Mouse (Mus musculus) limb, embryonic 14.5 days (tissue): ENCODE data around the gene Lekr1. TPM values are rescaled to one million over a fixed set of nuclear protein-coding genes. Genes with fewer than 3 reads are reported as not detected.

ENCODE experiments used
- ATAC-seq: fragments of 200-750 bp; cut with Nextera tagmentation; 2 replicates; pipeline ENCODE4 v1.8.0; 2017; ENCODE audit warnings: low read depth, moderate number of reproducible peaks, moderate TSS enrichment; ENCODE audit not compliant: low FRiP score
- DNase-seq: peaks from one replicate; pipeline ENCODE4 v3.0.0-alpha.2; 2015; ENCODE audit warnings: low spot score
- H3K27ac ChIP-seq: fragments of 300-500 bp; sonication (generic); replicated peaks from 2 replicates; pipeline ENCODE4 v1.5.1; 2014; ENCODE audit warnings: low read depth, mild to moderate bottlenecking, low read length, moderate library complexity, mixed read lengths
- H3K27me3 ChIP-seq: fragments of 300-500 bp; sonication (generic); 2 replicates; pipeline ENCODE4 v1.6.1; 2014; ENCODE audit warnings: low read length, mixed read lengths; ENCODE audit not compliant: control insufficient read depth, insufficient read depth
- H3K36me3 ChIP-seq: fragments of 300-500 bp; sonication (generic); 2 replicates; pipeline ENCODE4 v1.6.1; 2014; ENCODE audit warnings: mild to moderate bottlenecking, low read length, moderate library complexity, mixed read lengths; ENCODE audit not compliant: control insufficient read depth, insufficient read depth
- H3K4me1 ChIP-seq: fragments of 300-500 bp; sonication (generic); 2 replicates; pipeline ENCODE4 v1.6.1; 2014; ENCODE audit warnings: antibody characterized with exemption, low read length, mixed read lengths; ENCODE audit not compliant: control insufficient read depth, insufficient read depth
- H3K4me2 ChIP-seq: fragments of 300-500 bp; sonication (generic); replicated peaks from 2 replicates; pipeline ENCODE4 v1.6.1; 2014; ENCODE audit warnings: low read depth, mild to moderate bottlenecking, low read length, moderate library complexity; ENCODE audit not compliant: severe bottlenecking
- H3K4me3 ChIP-seq: fragments of 300-500 bp; sonication (generic); replicated peaks from 2 replicates; pipeline ENCODE4 v1.5.1; 2014; ENCODE audit warnings: low read length
- H3K9ac ChIP-seq: fragments of 300-500 bp; sonication (generic); 2 replicates; pipeline ENCODE4 v1.6.1; 2014; ENCODE audit warnings: mild to moderate bottlenecking, low read depth, low read length, moderate library complexity; ENCODE audit not compliant: severe bottlenecking
- H3K9me3 ChIP-seq: fragments of 300-500 bp; sonication (generic); 2 replicates; pipeline ENCODE4 v1.6.1; 2016; ENCODE audit warnings: low read length; ENCODE audit not compliant: control insufficient read depth
- POLR2A ChIP-seq: fragments of 200-500 bp; IDR thresholded peaks from 2 replicates; pipeline ENCODE4 v1.8.0; 2012; ENCODE audit warnings: inconsistent platforms, mild to moderate bottlenecking, moderate library complexity, borderline replicate concordance; ENCODE audit not compliant: insufficient read depth, insufficient read length; ENCODE audit errors: extremely low read depth
- WGBS: fragments of 180-500 bp; shearing (Covaris S2); extraction: QIAGEN DNeasy Blood & Tissue Kit; methylation state at CpG from one replicate; pipeline ENCODE4 v1.1.7; 2014; 5-methylcytosine and 5-hydroxymethylcytosine counted together
- polyA plus RNA-seq, 2 experiments: library from polyadenylated mRNA; depleted of rRNA in 1 of 2; stranded (reverse) in 1 of 2; unstranded in 1 of 2; fragments of >200 nt; fragmentation: Nextera tagmentation in 1 of 2; extraction: Ambion mirVana in 1 of 2; gene quantifications; 2 replicates each; pipeline versions ENCODE4 v1.2.1 to v1.2.3; 2012 to 2014

The Lekr1 gene
- polyA plus RNA-seq, 2 experiments: 5.2 to 6.9 TPM

GRCm38 (mm10) chr3:65847158-65847787 lies 181.2 kb downstream of the Lekr1 start:
- Histone ChIP-seq H3K9me3 (no peaks in the 10 kb centered on the region), H3K36me3 (no peaks in the 10 kb centered on the region), H3K27ac (no peak overlapping the region), H3K4me1 (peaks cover 5% of the 10 kb centered on the region), H3K4me2 (no peak overlapping the region), H3K9ac (no peak overlapping the region), H3K27me3 (no peaks in the 10 kb centered on the region), H3K4me3 (no peak overlapping the region)
- whole genome bisulfite sequencing: 70% methylated on average over 4 of the region's 4 CpGs
- no peak for TF ChIP-seq POLR2A
- ATAC-seq (no peak), DNase-seq (peak; percentile 35)

DNA sequence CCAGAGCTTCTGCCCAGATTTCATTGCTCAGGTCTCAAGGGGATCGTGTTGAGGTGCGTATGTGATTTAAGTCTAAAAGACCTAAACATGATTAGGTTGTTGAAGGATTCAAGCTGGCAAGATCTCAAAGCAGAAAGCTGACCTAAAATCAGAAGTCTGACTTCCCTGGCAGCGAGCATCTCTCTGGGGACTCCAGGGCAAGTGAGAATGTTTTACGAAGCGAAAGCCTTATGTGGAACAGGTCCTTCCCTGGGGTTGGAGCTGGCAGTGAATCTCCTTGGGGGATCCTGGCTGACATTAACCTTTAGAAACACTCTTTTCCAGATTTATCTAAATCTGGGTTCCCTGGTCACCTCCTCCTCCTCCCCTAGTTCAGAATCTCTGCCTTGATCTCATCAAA lies 187.7 kb downstream of the Lekr1 start:
- H3K4me1 ChIP-seq: peaks cover 3% of the 10 kb centered on the region
- DNase-seq (no peak), ATAC-seq (no peak)
- H3K9ac ChIP-seq: no peak overlapping the region
- no peak overlapping the region for H3K4me2 ChIP-seq
- no peaks in the 10 kb centered on the region for H3K9me3 ChIP-seq
- H3K27ac ChIP-seq: no peak overlapping the region
- H3K4me3 ChIP-seq: no peak overlapping the region
- H3K27me3 ChIP-seq: no peaks in the 10 kb centered on the region
- TF ChIP-seq POLR2A: no peak
- WGBS: 70% methylated on average over 5 of the region's 5 CpGs
- no peaks in the 10 kb centered on the region for H3K36me3 ChIP-seq

GRCm38 (mm10) chr3:65855521-65855920 lies 189.5 kb downstream of the Lekr1 start:
- DNase-seq (no peak), ATAC-seq (no peak)
- no peak for TF ChIP-seq POLR2A
- Histone ChIP-seq H3K4me2 (no peak overlapping the region), H3K4me1 (peaks cover 7% of the 10 kb centered on the region), H3K9ac (no peak overlapping the region), H3K27ac (no peak overlapping the region), H3K27me3 (no peaks in the 10 kb centered on the region), H3K4me3 (no peak overlapping the region), H3K36me3 (no peaks in the 10 kb centered on the region), H3K9me3 (no peaks in the 10 kb centered on the region)
- WGBS: 92% methylated on average over 5 of the region's 5 CpGs

DNA sequence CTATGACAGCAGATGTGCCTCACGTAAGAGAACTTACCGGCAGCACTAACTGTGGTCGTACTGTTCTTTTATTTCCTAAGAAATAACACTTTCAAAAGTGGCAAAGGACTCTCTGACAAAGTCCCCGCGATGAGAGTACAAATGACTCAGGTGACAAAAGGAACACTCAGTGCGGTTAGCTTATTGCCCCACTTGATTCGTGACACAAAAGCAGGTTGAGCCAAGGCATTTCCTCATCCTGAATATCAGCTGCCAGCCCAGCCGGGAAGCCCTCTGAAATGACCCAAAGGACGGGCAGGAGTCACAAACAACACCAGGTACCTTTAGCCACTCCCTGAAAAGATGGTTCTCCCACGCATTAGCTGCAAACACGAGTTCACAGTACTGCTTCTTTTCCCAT lies 192.1 kb downstream of the Lekr1 start:
- no peaks in the 10 kb centered on the region for H3K9me3 ChIP-seq
- no peaks in the 10 kb centered on the region for H3K36me3 ChIP-seq
- H3K4me1 ChIP-seq: peaks cover 7% of the 10 kb centered on the region
- ATAC-seq (no peak), DNase-seq (no peak)
- TF ChIP-seq POLR2A: no peak
- 61% methylated on average over 11 of the region's 11 CpGs for WGBS
- H3K4me3 ChIP-seq: no peak overlapping the region
- H3K9ac ChIP-seq: no peak overlapping the region
- H3K4me2 ChIP-seq: no peak overlapping the region
- H3K27ac ChIP-seq: no peak overlapping the region
- no peaks in the 10 kb centered on the region for H3K27me3 ChIP-seq

DNA sequence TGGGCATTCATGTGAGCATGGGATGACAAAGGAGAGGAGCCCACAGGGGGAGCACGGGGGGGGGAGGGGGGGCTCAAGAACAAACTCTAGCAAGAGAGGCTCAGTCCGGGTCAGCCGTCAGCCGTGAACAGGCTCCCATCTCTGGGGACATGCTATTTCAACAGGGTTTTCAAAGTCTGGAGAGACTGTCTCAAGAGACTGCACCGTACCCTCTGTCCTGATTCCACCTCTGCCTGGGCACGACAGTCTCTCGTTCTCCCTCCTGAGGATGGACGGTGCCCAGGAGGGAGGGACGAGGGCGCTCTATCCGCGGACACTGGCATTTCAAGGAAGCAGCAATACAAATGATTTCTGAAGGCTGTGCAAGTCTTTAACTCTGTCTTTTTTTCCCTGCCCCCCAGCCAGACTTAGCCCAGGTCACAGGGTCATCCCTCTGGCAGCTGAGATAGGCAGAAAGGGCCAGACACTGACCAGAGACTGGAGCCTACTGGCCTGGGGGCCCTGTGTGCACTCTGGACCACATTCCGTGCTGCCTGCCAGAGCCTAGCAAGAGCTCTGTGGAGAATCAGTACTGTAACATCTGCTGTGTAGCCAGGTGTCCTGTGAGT lies 192.8 kb downstream of the Lekr1 start:
- 29% methylated on average over 13 of the region's 13 CpGs for WGBS
- Histone ChIP-seq H3K4me2 (no peak overlapping the region), H3K4me3 (no peak overlapping the region), H3K9ac (no peak overlapping the region), H3K27me3 (no peaks in the 10 kb centered on the region), H3K27ac (no peak overlapping the region), H3K36me3 (no peaks in the 10 kb centered on the region), H3K4me1 (peaks cover 7% of the 10 kb centered on the region), H3K9me3 (no peaks in the 10 kb centered on the region)
- no peak for TF ChIP-seq POLR2A
- ATAC-seq (peak; percentile 31; the same call in 1 of the 2 replicates), DNase-seq (no peak)
